Mouse (Mus musculus) embryo, embryonic 10.5 days (tissue): ENCODE data around the gene Eif1.
"Not testable (repeated sequence)": the region's sequence is repeated elsewhere in the genome, so short reads cannot be mapped to it uniquely, and the experiment has no call there.

Experiments
- DNase-seq: peaks from one replicate; pipeline ENCODE4 v3.0.0-alpha.2; 2015; ENCODE audit warnings: low spot score

Gene Eif1

GRCm38 (mm10) chr11:100312096-100312679, 7.5 kb upstream of the Eif1 start:
- DNase-seq, result no peak

- DNase-seq, result no peak
These were observed 6.3 kb upstream of the Eif1 start for GRCm38 (mm10) chr11:100313424-100313823.

GRCm38 (mm10) chr11:100315439-100315838, 4.2 kb upstream of the Eif1 start:
- no peak for DNase-seq

DNA sequence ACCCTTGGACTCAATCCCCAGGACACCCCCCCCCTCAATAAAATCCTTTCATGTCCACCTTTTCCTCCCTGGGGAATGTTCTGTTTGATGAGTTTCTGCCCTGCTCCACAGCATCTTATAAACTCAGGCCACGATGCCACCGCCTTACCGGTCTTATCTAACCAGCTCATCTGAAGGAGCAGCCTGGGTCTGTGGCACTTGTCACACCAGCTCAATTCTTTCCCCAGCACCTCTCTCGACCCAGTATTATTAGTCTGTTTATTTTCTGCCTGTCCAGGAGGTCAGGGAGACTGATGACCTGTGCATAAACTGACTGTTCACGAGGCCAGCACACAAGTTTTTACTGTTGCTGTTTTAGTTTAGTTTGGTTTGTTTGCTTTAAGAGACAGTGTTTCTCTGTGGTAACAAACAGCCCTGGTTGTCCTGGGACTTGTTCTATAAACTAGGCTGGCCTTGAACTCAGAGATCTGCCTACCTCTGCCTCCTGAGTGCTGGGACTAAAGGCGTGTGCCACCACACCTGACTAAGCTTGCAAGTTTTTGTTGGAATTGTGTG, 1.8 kb upstream of the Eif1 start:
- no peak for DNase-seq

- DNase-seq, result no peak
These were observed 895 bp upstream of the Eif1 start for GRCm38 (mm10) chr11:100318529-100319451.

GRCm38 (mm10) chr11:100320172-100320630, 516 bp downstream of the Eif1 start:
- peak; percentile 98 for DNase-seq

DNA sequence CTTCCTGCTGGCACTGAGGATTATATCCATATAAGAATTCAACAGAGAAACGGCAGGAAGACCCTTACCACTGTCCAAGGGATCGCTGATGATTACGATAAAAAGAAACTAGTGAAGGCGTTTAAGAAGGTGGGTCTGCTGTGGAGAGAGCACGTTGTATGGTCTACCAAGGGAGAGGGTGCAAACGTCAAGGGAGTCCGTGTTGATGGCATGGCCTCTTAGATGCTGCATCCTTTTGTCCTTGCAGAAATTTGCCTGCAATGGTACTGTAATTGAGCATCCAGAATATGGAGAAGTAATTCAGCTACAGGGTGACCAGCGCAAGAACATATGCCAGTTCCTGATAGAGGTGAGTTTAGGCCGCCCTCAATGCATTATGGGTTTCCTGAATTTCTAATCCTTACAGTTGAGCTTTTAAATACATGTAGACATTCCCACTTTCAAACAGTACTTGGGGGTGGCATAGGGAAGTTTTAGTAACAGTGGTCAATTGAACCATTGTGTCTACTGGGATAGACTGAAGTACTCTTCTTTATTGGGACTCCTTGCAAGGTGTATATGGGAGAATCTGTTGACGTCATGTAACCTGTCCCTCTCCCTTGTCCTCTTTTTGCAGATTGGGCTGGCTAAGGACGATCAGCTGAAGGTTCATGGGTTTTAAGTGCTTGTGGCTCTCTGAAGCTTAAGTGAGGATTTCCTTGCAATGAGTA, 1.2 kb downstream of the Eif1 start:
- not testable (repeated sequence) for DNase-seq

DNA sequence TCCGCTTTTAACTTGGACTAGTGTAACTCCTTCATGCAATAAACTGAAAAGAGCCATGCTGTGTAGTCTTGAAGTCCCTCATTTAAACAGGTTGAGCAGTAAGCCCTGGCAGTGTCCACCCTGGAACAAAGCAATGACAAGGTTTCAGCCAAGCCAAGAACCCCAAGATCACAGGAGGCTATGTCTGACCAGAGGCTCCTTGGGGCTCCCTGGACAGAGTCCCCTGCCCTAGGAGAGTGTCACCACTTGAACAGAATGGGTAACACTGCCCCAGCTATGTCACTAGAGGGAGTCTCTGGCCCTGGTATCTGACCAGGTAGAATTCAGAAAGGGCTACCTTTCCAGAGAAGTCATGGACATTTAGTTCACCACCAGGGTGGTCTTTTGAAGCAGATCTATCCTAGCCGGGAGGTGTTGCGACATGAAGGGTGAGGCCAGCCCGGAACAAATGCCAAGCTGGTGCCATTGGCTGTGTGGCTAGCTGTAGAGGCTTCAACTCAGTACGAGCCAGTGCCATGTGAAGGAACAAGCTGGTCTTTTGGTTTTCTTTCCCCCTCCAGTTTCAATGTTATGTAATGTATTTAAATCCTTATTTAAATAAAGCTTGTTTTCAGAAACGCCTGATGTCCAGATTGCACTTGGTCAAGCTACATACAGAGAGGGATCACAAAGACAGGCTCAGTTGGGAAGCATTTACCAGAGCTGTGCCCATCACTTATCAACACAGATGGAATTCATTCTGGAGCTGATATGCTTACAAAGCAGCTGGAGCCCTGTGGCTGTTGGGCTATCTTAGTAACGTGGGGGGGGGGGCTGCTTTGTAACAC, 2.0 kb downstream of the Eif1 start:
- DNase-seq, result not testable (repeated sequence)

DNA sequence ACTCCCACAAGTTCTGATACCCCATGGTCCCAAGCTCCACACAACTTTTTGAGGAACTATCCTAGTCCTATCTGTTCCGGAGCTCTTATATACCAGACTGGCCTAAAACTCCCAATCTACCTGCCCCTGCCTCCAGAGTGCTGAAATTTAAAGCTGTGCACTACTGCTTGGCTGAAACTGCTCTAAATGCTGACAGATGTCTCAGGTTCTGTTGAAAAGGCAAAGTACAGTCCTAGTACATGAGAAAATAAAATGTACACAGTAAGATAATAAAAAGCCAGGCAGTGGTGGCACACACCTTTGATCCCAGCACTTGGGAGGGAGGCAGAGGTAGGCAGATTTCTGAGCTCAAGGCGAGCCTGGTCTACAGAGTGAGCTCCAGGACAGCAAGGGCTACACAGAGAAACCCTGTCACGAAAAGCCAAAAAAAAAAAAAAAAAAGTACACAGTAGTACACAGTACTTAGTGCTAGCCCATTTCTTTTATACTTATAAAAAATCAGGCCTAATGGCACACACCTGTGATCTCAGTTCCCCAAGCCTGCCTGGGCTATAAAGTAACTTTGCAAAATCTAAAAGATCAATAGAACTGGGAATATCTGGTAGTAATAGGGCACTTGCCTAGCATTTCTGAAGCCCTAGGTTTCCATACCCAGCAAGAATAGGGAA, 3.0 kb downstream of the Eif1 start:
- DNase-seq, result no peak

DNA sequence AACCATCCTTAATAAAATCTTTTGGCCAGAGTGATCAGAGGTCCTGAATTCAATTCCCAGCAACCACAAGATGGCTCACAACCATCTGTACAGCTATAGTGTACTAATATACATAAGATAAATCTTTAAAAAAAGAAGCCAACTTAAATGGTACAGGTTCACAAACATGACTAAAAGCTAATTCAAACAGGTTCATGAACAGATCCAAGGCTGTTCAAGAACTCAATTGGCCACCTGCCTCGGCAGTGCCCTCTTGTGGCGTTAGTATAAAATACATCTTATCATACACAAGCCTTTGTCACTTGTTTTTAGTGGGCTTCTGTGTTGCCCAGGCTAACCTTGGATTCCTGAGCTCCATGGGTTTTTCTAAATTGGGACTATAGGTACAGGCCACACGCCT, 3.9 kb downstream of the Eif1 start:
- peak; percentile 87 for DNase-seq

DNA sequence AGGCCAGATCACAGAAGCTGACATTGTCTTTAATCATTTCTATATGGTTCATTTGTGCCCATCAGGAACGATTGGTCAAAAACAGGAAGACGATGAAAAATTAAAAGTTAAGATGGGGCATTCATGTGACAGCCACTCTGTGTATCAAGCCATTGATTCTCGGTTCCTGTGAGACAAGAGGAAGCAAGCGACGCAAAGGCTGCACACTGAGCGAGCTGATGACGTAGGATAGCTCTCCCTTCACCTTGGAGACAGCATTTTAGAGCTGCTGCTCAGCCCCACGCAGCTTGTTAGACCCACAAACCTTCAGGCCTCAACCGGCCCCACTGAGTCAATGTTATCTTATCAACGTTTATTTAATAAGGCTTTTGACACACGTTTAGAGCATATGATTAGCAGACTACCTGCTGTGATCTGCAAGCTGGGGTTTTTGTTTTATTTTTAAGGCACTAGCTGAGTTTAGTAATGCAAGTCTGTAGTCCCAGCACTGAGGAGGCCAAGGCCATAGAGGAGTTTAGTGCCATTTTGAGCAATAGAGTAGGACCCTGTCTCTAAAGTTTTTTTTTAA, 5.5 kb downstream of the Eif1 start:
- DNase-seq, result no peak

DNA sequence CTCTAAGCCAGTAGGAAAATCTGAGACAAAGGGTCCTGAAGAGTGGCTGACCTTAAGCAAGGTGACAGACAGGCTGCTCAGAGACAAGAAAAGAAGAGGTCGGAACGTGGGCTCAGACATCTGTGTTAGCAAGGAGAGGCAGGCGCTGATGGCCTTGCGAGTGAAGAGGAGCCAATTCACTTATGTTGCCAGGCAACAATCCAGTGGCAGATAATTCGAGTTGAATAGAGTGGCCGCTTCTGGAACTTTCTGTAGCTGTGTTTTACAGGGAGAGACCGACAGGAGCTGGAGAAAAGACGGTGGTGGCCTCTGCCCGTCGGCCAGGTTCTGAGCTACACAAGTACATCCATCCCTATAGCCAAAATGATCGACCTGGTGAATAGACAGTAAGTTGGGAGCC, 7.6 kb downstream of the Eif1 start:
- no peak for DNase-seq

- DNase-seq, result no peak
These were observed 8.1 kb downstream of the Eif1 start for GRCm38 (mm10) chr11:100327761-100328160.

- no peak for DNase-seq
These were observed 10.6 kb downstream of the Eif1 start for GRCm38 (mm10) chr11:100330235-100330634.

DNA sequence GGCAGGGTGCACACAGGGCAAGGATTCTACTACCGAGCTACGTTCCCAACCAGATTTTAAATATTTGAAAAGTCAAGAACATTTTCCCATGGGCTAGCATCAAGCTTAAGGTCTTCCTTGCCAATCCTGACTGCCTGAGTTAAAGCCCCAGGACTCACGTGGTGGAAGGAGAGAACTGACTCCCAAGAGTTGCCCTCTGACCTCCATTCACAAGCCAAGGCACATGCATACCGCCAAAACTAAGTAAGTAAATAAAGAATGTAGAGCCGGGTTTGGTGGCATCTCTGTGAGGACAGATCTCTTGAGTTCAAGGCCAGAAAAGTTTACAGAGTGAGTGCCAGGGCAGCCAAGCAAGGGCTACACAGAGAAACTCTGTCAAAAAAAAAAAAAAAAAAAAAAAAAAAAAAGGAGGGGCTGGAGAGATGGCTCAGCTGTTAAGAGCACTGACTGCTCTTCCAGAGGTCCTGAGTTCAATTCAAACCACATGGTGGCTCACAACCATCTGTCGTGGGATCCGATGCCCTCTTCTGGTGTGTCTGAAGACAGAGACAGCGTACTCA, 11.2 kb downstream of the Eif1 start:
- DNase-seq, result not testable (repeated sequence)

- no peak for DNase-seq
These were observed 13.3 kb downstream of the Eif1 start for GRCm38 (mm10) chr11:100332766-100333515.

DNA sequence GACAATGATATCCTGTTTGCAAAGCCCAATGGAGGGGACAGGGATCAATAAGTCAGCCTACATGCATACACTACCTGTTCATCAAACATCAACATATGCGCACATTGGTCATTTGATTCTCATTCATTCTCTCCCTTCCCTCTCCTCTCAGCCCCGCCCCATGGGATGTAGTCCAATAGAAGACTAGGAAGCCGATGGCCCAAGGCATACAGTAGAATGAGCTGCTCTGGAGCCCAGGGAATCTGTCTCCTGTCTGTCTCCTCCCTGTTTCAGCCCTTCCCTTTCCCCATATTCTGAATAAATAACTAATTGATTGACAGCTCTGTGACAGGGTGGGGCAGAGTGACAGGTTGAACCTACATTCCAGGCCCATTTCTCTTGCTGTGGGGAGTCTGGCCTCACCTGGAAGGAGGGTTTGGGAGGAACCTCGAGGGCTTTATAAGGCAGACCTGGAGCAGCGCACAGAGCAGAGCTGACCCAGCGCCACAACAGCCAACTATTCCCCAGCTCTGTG, 14.3 kb downstream of the Eif1 start, which contains the start of gene Gast:
Gene Gast, plus strand, starts transcription at position 464 of the 514 bp plus-strand sequence.
- DNase-seq, result no peak

DNA sequence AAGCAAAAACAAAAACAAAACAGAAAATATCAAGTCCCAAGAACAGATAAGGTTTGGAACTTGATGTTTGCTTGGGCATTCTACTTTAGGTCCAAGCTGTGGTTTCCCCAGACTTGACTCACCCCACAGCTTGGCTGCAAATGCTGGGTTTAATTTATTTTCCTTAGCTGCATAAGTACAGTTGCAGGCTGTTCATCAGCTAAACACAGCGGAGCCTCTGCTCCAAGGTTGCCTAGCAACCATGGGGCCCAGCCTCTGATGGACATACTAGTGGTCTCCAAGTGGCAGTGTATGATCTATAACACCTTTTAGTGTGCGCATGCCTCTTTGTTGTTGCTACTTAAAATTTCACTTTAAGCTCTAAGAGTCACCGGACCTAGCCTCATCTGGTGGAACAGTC, 16.0 kb downstream of the Eif1 start:
- peak; percentile 58 for DNase-seq

DNA sequence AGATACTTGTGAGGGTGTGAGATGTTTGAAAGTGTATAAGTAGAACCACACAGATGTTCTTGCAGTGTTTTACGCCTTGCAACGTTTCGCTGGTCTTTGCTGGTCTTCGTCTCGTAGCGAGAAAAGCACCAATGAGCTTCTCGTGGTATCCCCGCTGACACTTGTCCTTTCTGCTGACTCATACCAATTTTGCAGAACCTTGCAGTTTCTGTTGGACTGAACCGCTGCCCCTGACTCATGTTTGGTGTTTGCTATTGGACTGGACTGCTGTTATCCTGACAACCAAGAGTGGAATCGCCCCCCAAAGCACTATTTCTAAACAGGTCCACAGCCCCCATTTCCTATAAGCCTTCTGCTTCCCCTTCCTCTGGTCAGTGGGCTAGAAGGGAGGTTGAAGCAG, 24.6 kb downstream of the Eif1 start:
- DNase-seq, result no peak
